Mouse (Mus musculus) gastrocnemius, adult 2 months (tissue): ENCODE results near the gene Ccr3. TPM values are rescaled to one million over a fixed set of nuclear protein-coding genes. Genes with fewer than 3 reads are reported as not detected.
"Not testable (repeated sequence)": the region's sequence is repeated elsewhere in the genome, so short reads cannot be mapped to it uniquely, and the experiment has no call there.

Source experiments
- DNase-seq: peaks from one replicate; pipeline ENCODE4 v3.0.0; 2022
- H3K27ac ChIP-seq: fragments of 200-600 bp; 2 replicates; pipeline ENCODE4 v1.8.1; 2022; ENCODE audit warnings: mild to moderate bottlenecking
- H3K4me3 ChIP-seq: fragments of 200-600 bp; 2 replicates; pipeline ENCODE4 v1.8.1; 2022; ENCODE audit warnings: mild to moderate bottlenecking, moderate library complexity
- CTCF ChIP-seq: fragments of 200-600 bp; IDR thresholded peaks from 2 replicates; pipeline ENCODE4 v1.8.1; 2022; ENCODE audit warnings: antibody characterized with exemption, mild to moderate bottlenecking, moderate library complexity
- intact Hi-C: fragments of 180-260 bp; cut with DNase I; formaldehyde crosslinking; loops from one replicate; pipeline ENCODE4 v1.15.1; 2025
- long read RNA-seq, 2 experiments: library from polyadenylated mRNA; stranded (forward); transcript quantifications; one replicate each; pipeline ENCODE4 v2.0.0; 2021
- total RNA-seq, 2 experiments: library from RNA; stranded (reverse); gene quantifications; 2 replicates each; pipeline ENCODE4 v1.2.3; 2021

Gene Ccr3
- total RNA-seq: not detected
- long read RNA-seq, experiment 1: 0 reads
- long read RNA-seq, experiment 2: 0 reads

DNA sequence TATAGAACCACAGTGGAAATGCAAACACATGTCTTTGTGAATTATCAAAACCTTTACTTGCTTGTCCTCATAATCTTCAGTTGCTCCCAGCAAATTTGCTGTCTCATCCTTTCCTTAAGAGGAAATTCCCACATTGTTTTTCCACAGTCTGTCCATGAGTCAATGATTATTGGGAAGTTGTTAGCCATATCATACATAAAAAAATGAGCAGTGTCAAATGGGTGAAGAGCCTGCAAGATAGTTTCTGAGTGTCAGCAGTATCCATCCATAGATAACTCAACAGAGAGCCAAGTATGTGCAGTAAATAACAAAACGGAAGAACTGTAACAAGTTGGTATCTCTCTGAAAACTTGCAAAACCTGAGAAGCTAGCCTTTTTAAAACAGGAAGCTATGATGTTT is at the start of gene Ccr3:
Gene Ccr3, plus strand, starts transcription at position 301 of the 400 bp plus-strand sequence.
- DNase-seq: no peak
- intact Hi-C loops: no loop called here
- Histone ChIP-seq H3K4me3 (no peak within 1 kb of the TSS), H3K27ac (no peak within 1 kb of the TSS)
- TF ChIP-seq CTCF: no peak

- intact Hi-C loops: no loop called here
- Histone ChIP-seq H3K4me3 (no peak overlapping the region), H3K27ac (no peak overlapping the region)
- no peak for TF ChIP-seq CTCF
- no peak for DNase-seq
These were observed 46.1 kb upstream of the Ccr3 start for GRCm38 (mm10) chr9:123975630-123976029.

- Histone ChIP-seq H3K4me3 (no peak overlapping the region), H3K27ac (no peak overlapping the region)
- DNase-seq: no peak
- intact Hi-C loops: no loop called here
- no peak for TF ChIP-seq CTCF
These were observed 44.7 kb upstream of the Ccr3 start for GRCm38 (mm10) chr9:123976876-123977663.

DNA sequence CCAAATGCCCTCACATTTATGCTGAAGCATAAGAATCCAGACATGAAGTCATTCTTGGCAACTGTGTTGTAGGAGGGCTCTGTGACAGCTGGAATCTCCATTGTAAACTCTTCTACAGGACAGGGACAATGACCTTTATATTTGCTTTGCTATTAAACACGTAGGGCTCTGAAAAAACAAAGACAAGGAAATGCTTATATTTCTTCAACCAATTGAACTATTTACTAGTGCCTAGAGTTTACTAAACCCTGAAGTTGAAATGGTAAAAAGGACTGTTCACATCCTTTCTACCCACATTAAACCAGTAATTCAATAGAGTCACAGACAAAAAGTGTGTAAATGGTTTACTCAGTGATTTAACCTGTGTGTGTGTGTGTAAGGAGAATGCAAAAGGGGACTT is 43.5 kb upstream of the Ccr3 start, which contains the start of gene Ccr1l1:
Gene Ccr1l1, minus strand, starts transcription at position 101 of the 400 bp plus-strand sequence.
- DNase-seq: no peak
- Histone ChIP-seq H3K4me3 (no peak within 1 kb of the TSS), H3K27ac (no peak within 1 kb of the TSS)
- no peak for TF ChIP-seq CTCF
- intact Hi-C loops: no loop called here

DNA sequence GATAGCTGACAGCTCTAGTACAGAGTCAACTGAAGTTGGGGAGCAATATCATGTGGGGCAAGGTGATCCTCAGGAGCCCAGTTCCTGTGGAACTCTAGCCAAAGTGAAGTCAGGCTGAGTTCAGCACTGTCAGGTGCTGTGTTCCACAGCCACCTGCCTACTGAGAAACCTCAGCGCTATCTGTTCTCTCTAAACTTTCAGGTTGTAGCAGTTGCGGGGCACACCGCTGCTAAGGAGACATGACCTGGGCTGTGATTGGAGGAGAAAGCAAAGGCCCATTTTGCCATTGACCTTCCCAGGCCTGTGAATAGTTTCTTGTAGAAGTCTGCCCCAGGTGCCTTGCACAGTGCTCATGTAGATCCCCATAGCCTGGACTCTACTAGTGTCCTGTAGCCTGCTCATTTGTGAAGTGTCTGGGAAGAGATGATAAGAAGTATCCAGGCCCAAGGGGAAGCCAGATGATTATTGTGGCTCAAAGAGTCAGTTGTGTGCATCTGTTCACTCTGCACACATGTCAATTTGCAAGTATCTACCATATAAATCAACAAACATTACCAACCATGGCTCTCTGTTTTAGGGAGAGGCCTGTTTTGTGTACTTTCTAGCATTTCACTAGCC is 40.8 kb upstream of the Ccr3 start:
- H3K4me3 ChIP-seq, DNase-seq, intact Hi-C loops, H3K27ac ChIP-seq: not testable (repeated sequence)

- Histone ChIP-seq H3K4me3 (no peak overlapping the region), H3K27ac (no peak overlapping the region)
- DNase-seq: no peak
- no peak for TF ChIP-seq CTCF
- intact Hi-C loops: no loop called here
These were observed 39.9 kb upstream of the Ccr3 start for GRCm38 (mm10) chr9:123981909-123982308.

GRCm38 (mm10) chr9:123982720-123983119 is 39.1 kb upstream of the Ccr3 start:
- no peak for TF ChIP-seq CTCF
- H3K4me3 ChIP-seq: no peak overlapping the region
- H3K27ac ChIP-seq: no peak overlapping the region
- DNase-seq: no peak
- intact Hi-C loops: no loop called here

GRCm38 (mm10) chr9:123984943-123985342 is 36.8 kb upstream of the Ccr3 start:
- TF ChIP-seq CTCF: no peak
- no peak overlapping the region for H3K4me3 ChIP-seq
- intact Hi-C loops: no loop called here
- DNase-seq: no peak
- H3K27ac ChIP-seq: no peak overlapping the region

DNA sequence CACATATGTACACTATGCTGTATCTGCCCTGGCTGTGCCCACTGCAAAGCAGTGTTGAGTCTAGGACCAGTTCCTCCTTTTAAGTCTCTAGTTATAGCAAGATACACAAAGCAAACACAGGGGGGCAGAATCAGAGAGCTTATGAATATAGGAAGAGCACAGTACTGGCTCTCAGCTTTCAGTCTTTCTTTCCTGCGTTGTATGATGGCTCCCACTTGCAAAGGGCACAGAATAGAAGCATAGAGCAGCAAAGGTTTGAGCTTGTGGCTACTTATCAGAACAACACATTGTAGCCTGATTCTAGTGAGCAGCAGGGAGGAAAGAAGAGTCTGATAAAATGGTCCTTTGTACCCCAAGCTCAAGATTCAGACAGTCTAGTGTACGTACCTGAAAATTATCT is 35.6 kb upstream of the Ccr3 start:
- no peak for DNase-seq
- Histone ChIP-seq H3K27ac (no peak overlapping the region), H3K4me3 (no peak overlapping the region)
- intact Hi-C loops: no loop called here
- TF ChIP-seq CTCF: no peak; the same call in 1 of the 2 replicates

DNA sequence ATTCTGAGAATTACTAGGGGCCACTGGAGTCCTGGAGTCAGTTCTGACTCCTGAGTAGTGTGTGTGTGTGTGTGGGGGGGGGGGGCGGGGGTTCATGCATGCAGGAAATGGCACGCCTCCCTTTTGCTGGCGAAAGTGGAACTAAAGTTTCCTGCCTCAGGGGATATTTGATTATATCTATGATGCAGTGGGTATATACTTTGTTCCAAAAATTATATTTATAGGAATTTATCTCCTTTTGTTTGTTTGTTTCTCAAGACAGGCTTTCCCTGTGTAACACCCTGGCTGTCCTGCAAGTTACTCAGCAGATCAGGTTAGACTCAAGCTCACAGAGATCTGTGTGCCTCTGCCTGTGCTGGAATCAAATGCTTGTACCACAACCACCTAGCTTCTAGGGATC is 32.1 kb upstream of the Ccr3 start:
- H3K27ac ChIP-seq: no peak overlapping the region
- intact Hi-C loops: no loop called here
- DNase-seq: no peak
- H3K4me3 ChIP-seq: no peak overlapping the region
- TF ChIP-seq CTCF: no peak

DNA sequence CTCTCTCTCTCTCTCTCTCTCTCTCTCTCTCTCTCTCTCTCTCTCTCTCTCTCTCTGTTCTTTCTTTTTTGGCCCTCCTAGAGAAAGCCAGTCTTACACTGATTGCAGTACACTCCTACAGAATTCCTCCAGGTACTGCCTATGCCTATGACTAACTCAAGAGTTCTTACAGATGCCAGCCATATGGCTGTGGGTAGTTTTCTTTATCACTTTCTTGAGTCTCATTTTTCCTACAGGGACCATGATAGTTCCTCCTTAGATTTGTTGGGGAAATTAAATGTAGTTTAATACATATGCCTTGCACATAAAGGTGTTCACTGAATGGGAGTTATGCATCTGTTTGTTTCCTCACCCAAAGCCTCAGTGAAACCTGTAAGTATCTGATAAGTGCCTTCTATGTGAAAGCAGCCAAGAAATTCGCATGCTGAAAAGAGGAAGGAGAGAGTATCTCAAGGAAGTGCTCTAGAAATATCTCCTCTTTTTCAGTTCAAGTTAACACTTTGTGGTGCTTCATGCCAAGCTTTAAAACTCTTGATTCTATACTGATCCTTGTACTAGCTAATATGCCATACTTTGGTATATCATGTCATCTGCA is 30.4 kb upstream of the Ccr3 start:
- DNase-seq: no peak
- no peak overlapping the region for H3K27ac ChIP-seq
- TF ChIP-seq CTCF: no peak
- no peak overlapping the region for H3K4me3 ChIP-seq
- intact Hi-C loops: no loop called here

- H3K4me3 ChIP-seq: no peak overlapping the region
- H3K27ac ChIP-seq: no peak overlapping the region
- no peak for DNase-seq
- TF ChIP-seq CTCF: no peak
- intact Hi-C loops: no loop called here
These were observed 24.1 kb upstream of the Ccr3 start for GRCm38 (mm10) chr9:123997719-123998118.

- Histone ChIP-seq H3K27ac (no peak overlapping the region), H3K4me3 (no peak overlapping the region)
- TF ChIP-seq CTCF: no peak
- no peak for DNase-seq
- intact Hi-C loops: no loop called here
These were observed 22.0 kb upstream of the Ccr3 start for GRCm38 (mm10) chr9:123999784-124000183.
